Mouse (Mus musculus) neural tube, embryonic 13.5 days (tissue): ENCODE data around the gene Barx1. TPM values are rescaled to one million over a fixed set of nuclear protein-coding genes. Genes with fewer than 3 reads are reported as not detected.

Source experiments
- ATAC-seq: fragments of 200-750 bp; cut with Nextera tagmentation; 2 replicates; pipeline ENCODE4 v1.8.0; 2017; ENCODE audit warnings: low read depth, mild to moderate bottlenecking, moderate TSS enrichment, moderate library complexity
- H3K27ac ChIP-seq: fragments of 300-500 bp; sonication (generic); replicated peaks from 2 replicates; pipeline ENCODE4 v1.5.1; 2015; ENCODE audit warnings: moderate library complexity, mild to moderate bottlenecking, inconsistent platforms
- H3K27me3 ChIP-seq: fragments of 300-500 bp; sonication (generic); 2 replicates; pipeline ENCODE4 v1.6.1; 2015; ENCODE audit warnings: mild to moderate bottlenecking, inconsistent platforms
- H3K36me3 ChIP-seq: fragments of 300-500 bp; sonication (generic); 2 replicates; pipeline ENCODE4 v1.6.1; 2015; ENCODE audit warnings: mild to moderate bottlenecking, inconsistent platforms
- H3K4me1 ChIP-seq: fragments of 300-500 bp; sonication (generic); replicated peaks from 2 replicates; pipeline ENCODE4 v1.6.1; 2015; ENCODE audit warnings: inconsistent platforms
- H3K4me2 ChIP-seq: fragments of 300-500 bp; sonication (generic); 2 replicates; pipeline ENCODE4 v1.6.1; 2015; ENCODE audit warnings: inconsistent platforms, mild to moderate bottlenecking, moderate library complexity
- H3K4me3 ChIP-seq: fragments of 300-500 bp; sonication (generic); 2 replicates; pipeline ENCODE4 v1.5.1; 2015; ENCODE audit warnings: mild to moderate bottlenecking, inconsistent platforms
- H3K9ac ChIP-seq: fragments of 300-500 bp; sonication (generic); 2 replicates; pipeline ENCODE4 v1.6.1; 2015; ENCODE audit warnings: moderate library complexity, mild to moderate bottlenecking, inconsistent platforms
- H3K9me3 ChIP-seq: fragments of 300-500 bp; sonication (generic); 2 replicates; pipeline ENCODE4 v1.6.1; 2016; ENCODE audit warnings: inconsistent platforms
- WGBS: fragments of 180-500 bp; shearing (Covaris S2); methylation state at CpG from one replicate; pipeline ENCODE4 v1.1.7; 2015; 5-methylcytosine and 5-hydroxymethylcytosine counted together
- polyA plus RNA-seq: library from polyadenylated mRNA; unstranded; fragments of >200 nt; fragmentation: Nextera tagmentation; extraction: Ambion mirVana; gene quantifications from 2 replicates; pipeline ENCODE4 v1.2.1, GENCODE M21; 2015

The Barx1 gene
- polyA plus RNA-seq, 1 experiment from 2014 or later, result 0.18 TPM

DNA sequence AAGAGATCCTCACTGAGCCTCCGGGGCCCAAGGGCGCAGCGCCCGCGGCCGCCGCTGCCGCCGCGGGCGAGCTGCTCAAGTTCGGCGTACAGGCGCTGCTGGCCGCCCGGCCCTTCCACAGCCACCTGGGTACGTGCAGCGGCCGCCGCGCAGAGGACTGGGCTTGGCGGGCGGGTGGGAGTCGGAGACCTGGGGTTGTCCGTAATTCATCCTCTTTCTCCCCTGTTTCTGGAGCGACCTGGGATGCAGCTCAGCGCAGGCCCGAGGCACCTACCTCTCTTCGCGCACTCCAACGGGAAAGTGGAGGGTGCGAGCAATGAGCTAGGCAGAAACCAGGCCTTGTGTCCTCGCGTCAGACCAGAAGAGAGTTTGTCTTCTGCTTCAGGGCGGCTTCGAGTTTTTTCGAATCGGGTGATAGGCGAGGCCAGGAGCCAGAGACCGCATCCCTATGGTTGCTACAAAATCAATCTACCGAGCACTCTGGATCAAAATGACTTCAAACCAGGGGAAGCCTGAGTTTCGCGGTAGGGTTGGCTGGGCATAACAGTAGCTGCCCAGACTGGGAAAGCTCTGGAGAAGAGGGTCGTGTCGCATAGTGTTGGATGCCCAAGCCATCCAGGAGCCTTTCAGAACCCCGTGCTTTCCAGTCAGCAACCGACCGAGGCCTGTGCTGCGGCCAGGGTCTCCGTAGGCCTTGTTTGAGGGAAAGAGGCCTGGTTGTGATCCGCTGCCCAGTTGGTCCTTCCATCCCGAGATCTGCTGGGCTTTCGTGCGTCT, 601 bp downstream of the Barx1 start:
- no peak for ATAC-seq
- peak overlapping the region; percentile 35 for H3K4me3 ChIP-seq
- peaks cover 27% of the 10 kb centered on the region for H3K4me1 ChIP-seq
- H3K9me3 ChIP-seq, result no peaks in the 10 kb centered on the region
- peak overlapping the region; percentile 55 for H3K4me2 ChIP-seq
- 2% methylated on average over 53 of the region's 54 CpGs for WGBS
- H3K27me3 ChIP-seq, result peaks cover 100% of the 10 kb centered on the region
- H3K27ac ChIP-seq, result no peak overlapping the region
- H3K9ac ChIP-seq, result peak overlapping the region; percentile 56
- H3K36me3 ChIP-seq, result no peaks in the 10 kb centered on the region

DNA sequence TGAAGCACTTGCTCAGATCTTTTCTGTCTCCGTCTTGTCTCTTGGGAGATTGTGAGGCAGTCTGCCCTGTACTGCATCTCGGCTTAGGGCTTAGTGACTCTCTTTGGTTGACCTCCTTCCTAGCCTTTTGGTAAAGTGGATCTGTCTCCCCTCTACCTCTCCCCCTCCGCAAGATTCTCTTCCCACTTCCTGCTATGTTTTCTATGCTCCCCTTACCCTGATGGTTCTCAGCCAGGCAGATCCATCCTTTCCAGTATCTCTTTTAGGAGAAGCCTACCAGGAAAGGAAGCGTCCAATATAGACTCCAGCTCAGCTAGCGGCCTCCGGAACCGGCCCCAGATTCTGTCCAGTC, 1.2 kb downstream of the Barx1 start:
- H3K36me3 ChIP-seq, result no peaks in the 10 kb centered on the region
- ATAC-seq, result no peak
- 3% methylated on average over 7 of the region's 7 CpGs for WGBS

DNA sequence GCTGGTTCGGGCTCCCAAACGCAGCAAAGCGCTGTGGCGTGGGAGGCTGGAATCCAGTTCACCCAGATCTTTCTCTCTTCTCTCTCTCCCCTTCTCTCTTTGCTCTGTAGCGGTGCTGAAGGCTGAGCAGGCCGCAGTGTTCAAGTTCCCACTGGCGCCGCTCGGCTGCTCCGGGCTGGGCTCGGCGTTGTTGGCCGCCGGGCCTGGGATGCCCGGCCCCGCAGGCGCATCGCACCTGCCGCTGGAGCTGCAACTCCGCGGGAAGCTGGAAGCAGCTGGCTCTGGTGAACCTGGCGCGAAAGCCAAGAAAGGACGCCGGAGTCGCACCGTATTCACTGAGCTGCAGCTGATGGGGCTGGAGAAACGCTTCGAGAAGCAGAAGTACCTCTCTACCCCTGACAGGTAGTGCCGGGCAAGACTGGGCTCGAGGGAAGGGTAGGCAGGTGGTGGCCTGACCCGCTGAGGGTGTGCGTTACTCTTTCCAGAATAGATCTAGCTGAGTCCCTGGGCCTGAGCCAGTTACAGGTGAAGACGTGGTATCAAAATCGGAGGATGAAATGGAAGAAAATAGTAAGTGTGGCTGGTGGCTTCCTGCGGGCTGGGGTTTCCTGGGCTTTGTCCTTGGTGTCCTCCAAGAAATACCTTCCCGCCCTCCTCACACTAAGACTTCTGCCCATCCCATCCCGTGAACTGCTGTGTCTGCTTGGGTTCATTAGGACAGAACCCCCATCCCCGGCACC, 2.3 kb downstream of the Barx1 start:
- Histone ChIP-seq H3K36me3 (no peaks in the 10 kb centered on the region), H3K4me1 (peaks cover 37% of the 10 kb centered on the region), H3K4me3 (peak overlapping the region; percentile 5; the same call in 1 of the 2 replicates), H3K4me2 (no peak overlapping the region), H3K9ac (no peak overlapping the region), H3K27ac (no peak overlapping the region), H3K9me3 (no peaks in the 10 kb centered on the region), H3K27me3 (peaks cover 100% of the 10 kb centered on the region)
- no peak for ATAC-seq
- whole genome bisulfite sequencing, result under 1% methylated on average over 39 of the region's 39 CpGs

More for the DNA sequence above, 1.2 kb downstream of the Barx1 start:
- peaks cover 32% of the 10 kb centered on the region for H3K4me1 ChIP-seq
- peaks cover 100% of the 10 kb centered on the region for H3K27me3 ChIP-seq
- no peak overlapping the region for H3K27ac ChIP-seq
- no peaks in the 10 kb centered on the region for H3K9me3 ChIP-seq
- no peak overlapping the region for H3K4me3 ChIP-seq
- H3K9ac ChIP-seq, result no peak overlapping the region
- no peak overlapping the region for H3K4me2 ChIP-seq

DNA sequence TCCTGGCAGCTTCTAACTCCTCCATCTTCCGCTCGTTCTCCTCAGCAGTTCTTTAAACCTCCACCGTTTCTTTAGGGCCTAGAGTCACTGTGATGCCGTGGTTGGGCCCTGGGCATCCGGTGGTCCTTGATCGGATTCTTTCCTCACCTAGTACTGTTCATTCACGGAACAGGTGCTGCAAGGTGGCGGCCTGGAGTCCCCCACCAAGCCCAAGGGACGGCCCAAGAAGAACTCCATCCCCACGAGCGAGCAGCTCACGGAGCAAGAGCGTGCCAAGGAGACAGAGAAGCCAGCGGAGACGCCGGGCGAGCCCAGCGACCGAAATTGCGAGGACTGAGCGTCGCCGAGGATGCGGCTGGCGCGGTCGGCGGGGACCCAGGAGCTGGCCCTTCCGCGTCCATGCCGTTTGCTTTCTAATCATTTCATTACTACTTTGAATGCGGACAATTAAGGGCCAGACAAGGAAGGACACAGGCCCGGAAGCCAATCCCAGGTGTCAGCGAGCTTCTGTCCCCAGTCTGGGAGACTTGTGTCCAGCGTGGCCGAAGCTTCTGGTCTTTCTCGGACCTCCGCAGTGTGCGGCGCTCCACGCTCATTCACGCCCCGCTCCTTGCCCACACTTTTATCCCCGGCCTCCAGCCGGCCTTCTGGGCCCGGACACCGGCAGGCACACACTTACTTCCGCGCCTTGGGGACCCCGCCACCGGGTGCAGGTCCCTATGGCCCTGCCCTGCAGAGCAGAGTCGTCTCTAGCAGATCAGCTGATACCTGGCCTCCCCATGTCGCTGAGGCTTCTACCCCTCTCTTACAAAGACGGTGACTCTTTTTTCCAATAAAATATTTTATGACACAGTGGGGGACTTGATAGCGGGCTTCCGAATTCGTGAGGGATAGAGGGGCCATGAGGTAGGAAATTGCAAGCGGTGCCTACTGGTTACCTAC, 3.1 kb downstream of the Barx1 start:
- Histone ChIP-seq H3K9ac (no peak overlapping the region), H3K4me3 (no peak overlapping the region), H3K27me3 (peaks cover 100% of the 10 kb centered on the region), H3K36me3 (no peaks in the 10 kb centered on the region), H3K27ac (no peak overlapping the region), H3K9me3 (no peaks in the 10 kb centered on the region), H3K4me2 (no peak overlapping the region), H3K4me1 (peaks cover 37% of the 10 kb centered on the region)
- under 1% methylated on average over 58 of the region's 58 CpGs for WGBS
- ATAC-seq, result no peak

DNA sequence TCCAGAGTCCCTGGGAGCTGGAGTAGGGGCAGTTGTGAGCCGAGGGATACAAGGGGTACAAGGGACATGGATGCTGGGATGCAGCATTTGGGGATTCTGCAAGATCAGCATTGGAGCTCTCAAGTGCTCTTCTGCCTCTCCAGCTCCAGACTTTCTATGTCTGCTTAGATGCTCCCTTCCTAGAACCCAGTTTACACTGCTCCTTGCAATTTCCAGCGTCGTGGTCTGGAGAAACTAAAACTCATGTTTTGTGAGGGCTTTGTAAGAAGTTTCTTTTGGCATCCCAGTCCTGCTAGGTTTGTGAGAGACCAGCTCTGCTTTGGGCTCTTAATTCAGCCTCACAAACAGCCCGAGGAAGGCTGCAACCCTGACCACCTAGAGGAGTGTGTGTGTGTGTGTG, 4.7 kb downstream of the Barx1 start:
- Histone ChIP-seq H3K9me3 (no peaks in the 10 kb centered on the region), H3K4me2 (no peak overlapping the region), H3K4me3 (no peak overlapping the region), H3K4me1 (peaks cover 38% of the 10 kb centered on the region), H3K9ac (no peak overlapping the region), H3K27ac (no peak overlapping the region), H3K36me3 (no peaks in the 10 kb centered on the region), H3K27me3 (peaks cover 98% of the 10 kb centered on the region)
- ATAC-seq, result no peak
- 8% methylated on average over 4 of the region's 4 CpGs for WGBS

DNA sequence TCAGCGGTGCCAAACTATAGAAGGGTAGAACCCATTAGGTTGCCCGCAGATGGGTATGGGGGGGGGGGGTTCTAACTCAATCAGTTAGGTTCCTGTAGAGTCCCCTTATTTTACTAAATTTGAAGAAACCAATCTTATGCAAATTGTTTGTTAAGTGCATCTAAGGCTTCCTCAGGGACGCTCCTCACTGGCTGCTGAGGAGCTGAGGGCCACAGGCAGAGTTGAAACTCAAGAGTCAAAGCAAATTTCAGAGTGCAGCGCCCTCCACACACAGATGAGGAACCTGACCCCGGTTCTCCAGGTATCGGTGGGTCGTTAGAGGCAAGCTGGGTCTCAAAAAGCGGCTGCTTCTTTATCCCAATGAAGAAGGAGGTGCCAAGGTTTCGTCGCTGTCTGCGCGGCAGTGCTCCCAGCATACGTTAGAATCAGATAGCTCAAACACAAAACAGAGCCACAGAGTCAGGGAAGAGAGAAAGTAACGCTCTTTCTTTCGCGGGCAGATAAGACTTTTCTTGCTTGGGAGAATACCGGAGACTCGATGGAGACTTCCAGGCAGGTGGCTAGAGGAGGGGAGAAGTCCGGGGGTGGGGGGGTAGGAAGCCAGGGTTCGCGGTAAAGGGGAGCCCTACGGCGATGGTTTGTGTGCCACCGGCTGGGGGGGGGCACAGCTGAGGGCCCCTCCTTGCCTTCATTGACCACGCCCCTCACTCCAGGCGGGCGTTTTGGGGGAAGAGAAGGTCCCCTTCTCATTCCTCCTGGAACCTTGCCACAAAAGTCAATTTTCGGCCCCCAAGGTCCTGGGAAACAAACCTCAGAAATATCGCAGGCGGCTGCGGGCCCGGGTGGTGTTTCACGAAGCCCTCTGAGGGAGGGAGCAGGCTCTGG, 5.5 kb downstream of the Barx1 start:
- WGBS, result 2% methylated on average over 33 of the region's 33 CpGs

DNA sequence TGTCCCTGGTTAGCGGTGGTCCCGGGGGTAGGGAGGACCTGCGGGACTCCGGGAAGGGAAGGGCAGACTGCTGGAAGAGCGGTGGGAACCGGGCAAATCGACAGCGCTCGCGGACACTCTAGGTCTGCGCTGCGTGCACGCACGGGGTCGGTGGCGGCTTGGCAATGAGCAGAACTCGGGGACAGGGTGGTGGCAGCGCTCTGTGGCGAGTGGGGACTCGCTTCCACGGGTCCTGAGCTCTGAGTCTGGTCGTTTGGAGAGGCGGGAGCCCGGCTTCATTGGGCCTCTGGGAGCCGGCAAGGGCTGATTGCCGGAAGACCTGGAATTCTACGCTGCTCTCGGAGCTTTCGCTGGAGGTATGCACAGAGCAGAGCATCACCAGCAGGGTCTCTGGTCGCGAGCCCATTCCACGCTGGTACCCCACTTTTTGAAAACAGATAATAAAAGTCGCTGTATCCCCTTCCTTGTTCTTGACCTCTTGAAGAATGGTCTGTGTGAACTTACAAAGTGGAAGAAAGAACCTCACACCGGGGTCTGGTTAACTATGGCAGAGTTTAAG, 6.3 kb downstream of the Barx1 start:
- no peaks in the 10 kb centered on the region for H3K9me3 ChIP-seq
- H3K9ac ChIP-seq, result no peak overlapping the region
- ATAC-seq, result no peak
- no peak overlapping the region for H3K27ac ChIP-seq
- H3K36me3 ChIP-seq, result no peaks in the 10 kb centered on the region
- peaks cover 98% of the 10 kb centered on the region for H3K27me3 ChIP-seq
- H3K4me1 ChIP-seq, result peaks cover 32% of the 10 kb centered on the region
- under 1% methylated on average over 34 of the region's 34 CpGs for WGBS
- peak overlapping the region; percentile 8; the same call in 1 of the 2 replicates for H3K4me3 ChIP-seq
- H3K4me2 ChIP-seq, result peak overlapping the region; percentile 29

More for the DNA sequence above, 5.5 kb downstream of the Barx1 start:
- H3K4me1 ChIP-seq, result peaks cover 32% of the 10 kb centered on the region
- 0 out of 2 replicates have a peak overlapping the region, but pooled peaks have one; percentile 8 for H3K4me3 ChIP-seq
- no peak overlapping the region for H3K9ac ChIP-seq
- peaks cover 98% of the 10 kb centered on the region for H3K27me3 ChIP-seq
- no peak overlapping the region for H3K27ac ChIP-seq
- H3K4me2 ChIP-seq, result peak overlapping the region; percentile 29
- ATAC-seq, result no peak
- no peaks in the 10 kb centered on the region for H3K9me3 ChIP-seq
- no peaks in the 10 kb centered on the region for H3K36me3 ChIP-seq

DNA sequence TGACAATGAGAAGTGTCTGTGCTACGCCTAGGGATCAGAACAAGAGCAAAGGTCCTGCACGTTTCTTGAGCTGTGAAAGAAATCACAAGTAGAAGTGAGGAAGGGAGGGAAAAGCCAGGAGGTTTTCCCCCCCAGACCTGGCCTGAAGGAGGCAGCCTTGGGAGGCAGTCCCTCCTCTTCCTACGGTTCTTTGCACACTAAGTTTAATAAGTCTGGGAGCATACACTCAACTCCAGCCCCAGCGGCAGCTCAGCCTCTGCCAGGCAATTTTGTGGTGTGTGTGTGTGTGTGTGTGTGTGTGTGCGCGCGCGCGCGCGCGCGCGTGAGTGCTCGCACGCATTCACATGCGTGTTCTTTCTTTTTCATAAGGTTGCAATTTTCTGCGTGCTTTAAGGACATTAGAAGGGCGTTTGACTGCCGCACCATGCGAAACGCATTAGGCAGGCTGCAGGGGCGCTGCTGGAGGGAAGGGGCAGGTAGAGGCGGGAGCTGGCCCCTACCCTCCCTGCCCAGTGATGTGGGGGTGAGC, 9.6 kb downstream of the Barx1 start:
- H3K27ac ChIP-seq, result no peak overlapping the region
- H3K4me3 ChIP-seq, result no peak overlapping the region
- 1% methylated on average over 24 of the region's 24 CpGs for WGBS
- peaks cover 18% of the 10 kb centered on the region for H3K4me1 ChIP-seq
- ATAC-seq, result no peak
- peak overlapping the region; percentile 34 for H3K4me2 ChIP-seq
- H3K9ac ChIP-seq, result no peak overlapping the region
- H3K36me3 ChIP-seq, result no peaks in the 10 kb centered on the region
- no peaks in the 10 kb centered on the region for H3K9me3 ChIP-seq
- H3K27me3 ChIP-seq, result peaks cover 95% of the 10 kb centered on the region

DNA sequence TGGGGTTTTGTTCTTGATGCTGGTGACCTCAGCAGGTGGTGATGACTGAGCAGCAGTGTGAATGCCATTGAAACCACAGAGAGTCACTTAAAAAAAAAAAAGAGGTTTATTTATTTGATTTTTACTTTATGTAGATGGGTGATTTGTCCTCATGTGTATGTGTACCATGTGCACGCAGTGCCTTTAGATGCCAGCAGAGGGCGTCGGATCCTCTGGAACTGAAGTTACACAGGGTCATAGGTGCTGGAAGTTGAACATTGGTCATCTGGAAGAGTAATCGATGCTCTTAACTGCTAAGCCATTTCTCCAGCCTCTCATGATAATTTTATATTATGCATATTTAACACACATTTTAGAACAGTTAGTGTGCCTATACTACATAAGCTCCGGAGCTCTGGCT, 11.8 kb downstream of the Barx1 start:
- no peaks in the 10 kb centered on the region for H3K9me3 ChIP-seq
- no peak overlapping the region for H3K27ac ChIP-seq
- H3K9ac ChIP-seq, result no peak overlapping the region
- no peak overlapping the region for H3K4me2 ChIP-seq
- peaks cover 95% of the 10 kb centered on the region for H3K27me3 ChIP-seq
- no peaks in the 10 kb centered on the region for H3K36me3 ChIP-seq
- 77% methylated on average over 5 of the region's 5 CpGs for WGBS
- no peak overlapping the region for H3K4me3 ChIP-seq
- ATAC-seq, result no peak
- H3K4me1 ChIP-seq, result peaks cover 7% of the 10 kb centered on the region

DNA sequence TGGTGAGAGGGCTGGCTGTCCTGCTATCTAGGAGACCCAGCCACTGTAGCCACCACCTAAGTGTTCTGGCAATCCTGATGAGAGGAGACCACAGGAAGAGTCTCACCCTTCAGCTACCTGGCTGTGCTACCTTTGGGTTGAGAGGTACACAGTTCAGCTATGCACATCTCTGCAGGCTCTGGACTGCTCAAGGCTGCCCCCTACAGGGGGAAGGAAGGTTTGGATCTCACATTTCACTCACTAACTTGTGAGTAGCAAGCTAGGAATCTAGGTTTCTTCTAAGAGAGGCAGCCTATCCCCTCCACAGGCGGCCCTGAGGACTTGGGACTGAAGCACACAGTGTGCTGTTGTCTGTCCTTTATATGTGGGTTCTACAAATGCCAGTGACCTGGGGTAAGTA, 16.6 kb downstream of the Barx1 start:
- H3K4me3 ChIP-seq, result no peak overlapping the region
- no peak overlapping the region for H3K27ac ChIP-seq
- no peak for ATAC-seq
- H3K36me3 ChIP-seq, result no peaks in the 10 kb centered on the region
- H3K4me2 ChIP-seq, result no peak overlapping the region
- peaks cover 70% of the 10 kb centered on the region for H3K27me3 ChIP-seq
- no peaks in the 10 kb centered on the region for H3K9me3 ChIP-seq
- 19% methylated on average over 1 of the region's 1 CpGs for WGBS
- H3K4me1 ChIP-seq, result no peaks in the 10 kb centered on the region
- no peak overlapping the region for H3K9ac ChIP-seq

DNA sequence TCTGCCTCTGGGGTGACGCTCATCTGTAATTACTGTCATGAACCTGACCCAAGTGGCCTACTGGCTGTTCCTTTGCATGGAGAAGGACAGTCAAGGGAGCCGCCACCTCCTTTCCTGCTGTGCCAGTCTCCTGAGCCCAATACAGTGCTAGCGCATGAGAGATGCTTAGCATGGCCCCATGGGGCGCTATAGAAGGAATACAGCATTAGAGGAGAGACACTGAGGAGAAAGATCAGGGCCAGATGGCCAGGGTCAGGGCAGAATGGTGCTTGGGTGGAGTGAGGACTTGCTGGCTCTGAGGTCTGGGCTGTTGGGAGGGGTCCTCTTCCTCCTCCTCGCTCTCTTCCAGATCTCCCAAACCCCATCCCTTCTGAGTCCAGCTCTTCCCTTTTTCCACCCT, 23.9 kb downstream of the Barx1 start:
- H3K9me3 ChIP-seq, result 0 out of 2 replicates have a peak, but pooled peaks cover 13% of the 10 kb centered on the region
- peaks cover 7% of the 10 kb centered on the region for H3K27me3 ChIP-seq
- ATAC-seq, result no peak
- no peak overlapping the region for H3K4me3 ChIP-seq
- H3K4me2 ChIP-seq, result no peak overlapping the region
- no peaks in the 10 kb centered on the region for H3K36me3 ChIP-seq
- WGBS, result 39% methylated on average over 5 of the region's 5 CpGs
- no peaks in the 10 kb centered on the region; the same call in 1 of the 2 replicates for H3K4me1 ChIP-seq
- H3K27ac ChIP-seq, result no peak overlapping the region
- no peak overlapping the region for H3K9ac ChIP-seq
